Mouse (Mus musculus) liver, embryonic 13.5 days (tissue): ENCODE measurements around the gene Rb1. TPM values are rescaled to one million over a fixed set of nuclear protein-coding genes. Genes with fewer than 3 reads are reported as not detected.

ENCODE experiments used
- ATAC-seq: fragments of 200-750 bp; cut with Nextera tagmentation; 2 replicates; pipeline ENCODE4 v1.8.0; 2017; ENCODE audit warnings: low read depth, mild to moderate bottlenecking, moderate number of reproducible peaks, moderate library complexity
- DNase-seq: peaks from one replicate; pipeline ENCODE4 v3.0.0; 2022
- H3K27ac ChIP-seq: fragments of 300-500 bp; sonication (generic); 2 replicates; pipeline ENCODE4 v1.5.1; 2015; ENCODE audit warnings: moderate library complexity, mild to moderate bottlenecking, inconsistent platforms
- H3K27me3 ChIP-seq: fragments of 300-500 bp; sonication (generic); 2 replicates; pipeline ENCODE4 v1.6.1; 2015; ENCODE audit warnings: mild to moderate bottlenecking, inconsistent platforms
- H3K36me3 ChIP-seq: fragments of 300-500 bp; sonication (generic); 2 replicates; pipeline ENCODE4 v1.6.1; 2015; ENCODE audit warnings: mild to moderate bottlenecking, inconsistent platforms
- H3K4me1 ChIP-seq: fragments of 300-500 bp; sonication (generic); replicated peaks from 2 replicates; pipeline ENCODE4 v1.6.1; 2015; ENCODE audit warnings: inconsistent platforms
- H3K4me2 ChIP-seq: fragments of 300-500 bp; sonication (generic); 2 replicates; pipeline ENCODE4 v1.6.1; 2015; ENCODE audit warnings: inconsistent platforms, mild to moderate bottlenecking, moderate library complexity
- H3K4me3 ChIP-seq: fragments of 300-500 bp; sonication (generic); replicated peaks from 2 replicates; pipeline ENCODE4 v1.5.1; 2015; ENCODE audit warnings: mild to moderate bottlenecking, inconsistent platforms
- H3K9ac ChIP-seq: fragments of 300-500 bp; sonication (generic); 2 replicates; pipeline ENCODE4 v1.6.1; 2015; ENCODE audit warnings: mild to moderate bottlenecking, inconsistent platforms
- H3K9me3 ChIP-seq: fragments of 300-500 bp; sonication (generic); replicated peaks from 2 replicates; pipeline ENCODE4 v1.6.1; 2016; ENCODE audit warnings: inconsistent platforms
- WGBS: fragments of 180-500 bp; shearing (Covaris S2); methylation state at CpG from one replicate; pipeline ENCODE4 v1.1.7; 2015; ENCODE audit not compliant: insufficient replicate concordance; 5-methylcytosine and 5-hydroxymethylcytosine counted together
- polyA plus RNA-seq: library from polyadenylated mRNA; unstranded; fragments of >200 nt; fragmentation: Nextera tagmentation; extraction: Ambion mirVana; gene quantifications from 2 replicates; pipeline ENCODE4 v1.2.1, GENCODE M21; 2015

Gene Rb1
- polyA plus RNA-seq, 1 experiment from 2014 or later, result 16.6 TPM

GRCm38 (mm10) chr14:73312909-73313308 is 12.7 kb downstream of the Rb1 start:
- peaks cover 54% of the 10 kb centered on the region for H3K4me1 ChIP-seq
- H3K36me3 ChIP-seq, result 0 out of 2 replicates have a peak, but pooled peaks cover 4% of the 10 kb centered on the region
- no peak overlapping the region for H3K4me3 ChIP-seq
- H3K9ac ChIP-seq, result no peak overlapping the region
- H3K27ac ChIP-seq, result no peak overlapping the region
- H3K27me3 ChIP-seq, result no peaks in the 10 kb centered on the region
- no peaks in the 10 kb centered on the region for H3K9me3 ChIP-seq
- DNase-seq (no peak), ATAC-seq (no peak)
- no peak overlapping the region for H3K4me2 ChIP-seq
- WGBS, result 80% methylated on average over 5 of the region's 5 CpGs

- Histone ChIP-seq H3K4me2 (no peak overlapping the region), H3K9me3 (no peaks in the 10 kb centered on the region), H3K4me3 (no peak overlapping the region), H3K36me3 (no peaks in the 10 kb centered on the region), H3K4me1 (0 out of 2 replicates have a peak, but pooled peaks cover 15% of the 10 kb centered on the region), H3K9ac (no peak overlapping the region), H3K27me3 (no peaks in the 10 kb centered on the region), H3K27ac (no peak overlapping the region)
- DNase-seq (no peak), ATAC-seq (no peak)
- 95% methylated on average over 1 of the region's 1 CpGs for WGBS
Measured at GRCm38 (mm10) chr14:73307490-73307889, 18.1 kb downstream of the Rb1 start.

- no peaks in the 10 kb centered on the region for H3K9me3 ChIP-seq
- no peaks in the 10 kb centered on the region for H3K36me3 ChIP-seq
- WGBS, result 32% methylated on average over 3 of the region's 3 CpGs
- H3K9ac ChIP-seq, result no peak overlapping the region
- no peak overlapping the region for H3K4me2 ChIP-seq
- DNase-seq (no peak), ATAC-seq (no peak)
- H3K4me3 ChIP-seq, result no peak overlapping the region
- no peaks in the 10 kb centered on the region for H3K27me3 ChIP-seq
- peaks cover 10% of the 10 kb centered on the region for H3K4me1 ChIP-seq
- no peak overlapping the region for H3K27ac ChIP-seq
Measured at GRCm38 (mm10) chr14:73303193-73303592, 22.4 kb downstream of the Rb1 start.

GRCm38 (mm10) chr14:73301856-73302255 is 23.8 kb downstream of the Rb1 start:
- 53% methylated on average over 4 of the region's 4 CpGs for WGBS
- no peaks in the 10 kb centered on the region for H3K27me3 ChIP-seq
- no peaks in the 10 kb centered on the region for H3K9me3 ChIP-seq
- peaks cover 10% of the 10 kb centered on the region for H3K4me1 ChIP-seq
- ATAC-seq (no peak), DNase-seq (no peak)
- no peaks in the 10 kb centered on the region for H3K36me3 ChIP-seq
- no peak overlapping the region for H3K9ac ChIP-seq
- H3K27ac ChIP-seq, result no peak overlapping the region
- H3K4me3 ChIP-seq, result no peak overlapping the region
- no peak overlapping the region for H3K4me2 ChIP-seq

GRCm38 (mm10) chr14:73295512-73295911 is 30.1 kb downstream of the Rb1 start:
- Histone ChIP-seq H3K36me3 (peaks cover 23% of the 10 kb centered on the region), H3K4me2 (no peak overlapping the region), H3K27me3 (no peaks in the 10 kb centered on the region), H3K9me3 (no peaks in the 10 kb centered on the region), H3K27ac (no peak overlapping the region), H3K9ac (no peak overlapping the region), H3K4me1 (no peaks in the 10 kb centered on the region), H3K4me3 (no peak overlapping the region)
- 0 out of 2 replicates have a peak, but pooled peaks have one; percentile 31 for ATAC-seq
- DNase-seq, result no peak
- WGBS, result 44% methylated on average over 2 of the region's 2 CpGs

GRCm38 (mm10) chr14:73293616-73294015 is 32.0 kb downstream of the Rb1 start:
- 87% methylated on average over 2 of the region's 2 CpGs for WGBS
- no peak overlapping the region for H3K4me3 ChIP-seq

GRCm38 (mm10) chr14:73292434-73292833 is 33.2 kb downstream of the Rb1 start:
- 71% methylated on average over 1 of the region's 1 CpGs for WGBS
- ATAC-seq (no peak), DNase-seq (no peak)
- Histone ChIP-seq H3K27me3 (no peaks in the 10 kb centered on the region), H3K27ac (no peak overlapping the region), H3K9me3 (no peaks in the 10 kb centered on the region), H3K9ac (no peak overlapping the region), H3K4me2 (no peak overlapping the region), H3K4me3 (no peak overlapping the region), H3K4me1 (no peaks in the 10 kb centered on the region), H3K36me3 (peaks cover 38% of the 10 kb centered on the region)

More at GRCm38 (mm10) chr14:73293616-73294015, 32.0 kb downstream of the Rb1 start:
- DNase-seq, result no peak
- no peaks in the 10 kb centered on the region for H3K27me3 ChIP-seq
- no peak overlapping the region for H3K4me2 ChIP-seq
- H3K4me1 ChIP-seq, result no peaks in the 10 kb centered on the region
- ATAC-seq, result no peak
- no peak overlapping the region for H3K27ac ChIP-seq
- peaks cover 34% of the 10 kb centered on the region for H3K36me3 ChIP-seq
- no peaks in the 10 kb centered on the region for H3K9me3 ChIP-seq
- no peak overlapping the region for H3K9ac ChIP-seq

- H3K36me3 ChIP-seq, result peaks cover 37% of the 10 kb centered on the region
- WGBS, result 53% methylated on average over 2 of the region's 2 CpGs
Measured at GRCm38 (mm10) chr14:73289915-73290314, 35.7 kb downstream of the Rb1 start.

GRCm38 (mm10) chr14:73280996-73281395 is 44.6 kb downstream of the Rb1 start:
- H3K27me3 ChIP-seq, result no peaks in the 10 kb centered on the region
- no peaks in the 10 kb centered on the region for H3K9me3 ChIP-seq
- WGBS, result 48% methylated on average over 1 of the region's 1 CpGs
- peaks cover 46% of the 10 kb centered on the region for H3K36me3 ChIP-seq
- no peak overlapping the region for H3K9ac ChIP-seq
- H3K27ac ChIP-seq, result no peak overlapping the region
- H3K4me3 ChIP-seq, result no peak overlapping the region
- DNase-seq, result no peak
- no peak for ATAC-seq
- H3K4me1 ChIP-seq, result no peaks in the 10 kb centered on the region
- H3K4me2 ChIP-seq, result no peak overlapping the region

More at GRCm38 (mm10) chr14:73289915-73290314, 35.7 kb downstream of the Rb1 start:
- no peak overlapping the region for H3K27ac ChIP-seq
- no peak for DNase-seq
- no peaks in the 10 kb centered on the region for H3K4me1 ChIP-seq
- H3K27me3 ChIP-seq, result no peaks in the 10 kb centered on the region
- no peak overlapping the region for H3K9ac ChIP-seq
- H3K4me2 ChIP-seq, result no peak overlapping the region
- ATAC-seq, result no peak
- no peak overlapping the region for H3K4me3 ChIP-seq
- no peaks in the 10 kb centered on the region for H3K9me3 ChIP-seq

- Histone ChIP-seq H3K9me3 (no peaks in the 10 kb centered on the region), H3K4me2 (no peak overlapping the region), H3K27me3 (no peaks in the 10 kb centered on the region), H3K27ac (no peak overlapping the region), H3K4me1 (no peaks in the 10 kb centered on the region), H3K4me3 (no peak overlapping the region), H3K9ac (no peak overlapping the region), H3K36me3 (peaks cover 48% of the 10 kb centered on the region)
- ATAC-seq (no peak), DNase-seq (no peak)
- WGBS, result 85% methylated on average over 6 of the region's 6 CpGs
Measured at GRCm38 (mm10) chr14:73279096-73279495, 46.5 kb downstream of the Rb1 start.

GRCm38 (mm10) chr14:73271807-73272206 is 53.8 kb downstream of the Rb1 start:
- Histone ChIP-seq H3K4me1 (no peaks in the 10 kb centered on the region), H3K27me3 (no peaks in the 10 kb centered on the region), H3K9me3 (no peaks in the 10 kb centered on the region), H3K4me3 (no peak overlapping the region), H3K27ac (no peak overlapping the region), H3K9ac (no peak overlapping the region), H3K36me3 (peaks cover 33% of the 10 kb centered on the region), H3K4me2 (no peak overlapping the region)
- 90% methylated on average over 5 of the region's 5 CpGs for WGBS
- DNase-seq (no peak), ATAC-seq (no peak)

GRCm38 (mm10) chr14:73266166-73266565 is 59.5 kb downstream of the Rb1 start:
- WGBS, result 71% methylated on average over 3 of the region's 3 CpGs
- no peak overlapping the region for H3K4me2 ChIP-seq
- ATAC-seq, result no peak
- H3K9ac ChIP-seq, result no peak overlapping the region
- no peak overlapping the region for H3K27ac ChIP-seq
- no peaks in the 10 kb centered on the region for H3K27me3 ChIP-seq
- no peak overlapping the region for H3K4me3 ChIP-seq
- no peaks in the 10 kb centered on the region for H3K4me1 ChIP-seq
- H3K9me3 ChIP-seq, result no peaks in the 10 kb centered on the region
- H3K36me3 ChIP-seq, result peaks cover 40% of the 10 kb centered on the region
- DNase-seq, result peak; percentile 11
